Mouse (Mus musculus) thymus, postnatal 36 days (tissue): ENCODE results near the gene Wdr81.

ENCODE experiments used
- DNase-seq, 2 experiments: peaks; one replicate each; pipeline ENCODE4 v3.0.0; 2022; ENCODE audit warnings: mixed read lengths in 2 of 2

Gene Wdr81

DNA sequence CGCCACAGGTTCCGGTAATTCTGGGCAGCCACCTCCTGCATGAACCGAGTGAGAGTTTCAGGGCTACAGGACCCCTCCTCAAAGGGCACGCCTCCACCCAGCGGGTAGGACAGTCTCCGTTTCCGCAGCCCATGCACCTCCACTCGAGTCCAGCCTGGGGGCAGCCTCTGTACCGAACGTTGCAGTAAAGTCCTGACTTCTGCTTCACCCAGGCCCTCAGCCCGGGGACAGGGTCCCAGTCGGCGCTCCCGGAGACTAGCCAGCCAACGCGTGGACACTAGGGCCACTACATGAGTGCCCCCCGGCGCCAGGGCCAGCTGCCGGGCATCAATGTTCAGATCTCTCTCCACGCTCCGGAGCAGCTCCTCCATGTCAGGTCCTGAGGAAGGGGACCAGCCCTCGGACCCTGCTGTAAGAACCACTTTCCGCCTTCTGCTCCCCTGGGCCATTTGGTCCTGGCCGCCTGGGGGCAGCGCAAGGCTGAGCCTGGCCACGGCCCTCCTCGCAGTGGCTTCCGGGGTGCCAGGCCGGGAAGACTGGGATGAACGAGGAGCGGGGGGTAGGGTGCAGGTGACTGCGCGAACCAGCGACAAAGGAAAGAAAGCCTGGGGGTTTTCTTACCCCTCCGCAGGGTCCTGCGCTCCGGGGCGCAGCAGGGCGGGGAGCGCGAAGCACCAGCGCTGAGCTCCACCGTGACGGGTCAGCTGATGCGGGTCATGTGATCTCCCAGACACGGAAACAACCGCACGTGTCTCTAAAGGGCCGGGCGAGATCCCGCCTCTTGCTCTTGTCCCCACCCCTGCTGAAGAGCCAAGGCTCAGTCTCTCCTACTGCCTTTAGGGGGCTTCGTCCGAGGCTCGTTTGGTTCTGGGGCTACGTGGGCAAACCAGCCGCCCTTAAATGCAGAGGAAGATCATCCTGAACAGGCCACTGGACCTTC is at the start of gene Wdr81:
Wdr81 (minus strand) TSS at position 727 of the 940 bp plus-strand sequence.
- peak; percentile 83 to 91 for DNase-seq

DNA sequence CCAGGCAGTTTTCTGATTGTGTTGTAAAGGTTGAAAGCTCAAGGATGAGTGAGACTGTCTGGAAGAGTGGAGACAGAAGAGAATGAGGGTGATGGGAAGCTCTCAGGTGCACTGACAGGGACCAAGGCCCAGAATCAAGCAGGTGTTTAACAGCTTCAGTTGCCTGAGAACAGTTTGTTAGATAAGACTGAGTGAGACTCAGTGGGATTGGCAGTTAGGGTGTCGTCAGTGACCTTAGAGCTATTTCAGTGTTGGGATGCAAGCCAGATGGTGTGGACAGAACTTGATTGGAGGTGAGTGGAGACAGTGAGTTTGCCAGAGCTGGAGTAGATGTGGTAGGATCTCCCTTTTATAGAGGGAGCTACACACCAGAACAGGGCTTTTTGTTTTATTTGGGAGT is 43.6 kb upstream of the Wdr81 start:
- DNase-seq: no peak

DNA sequence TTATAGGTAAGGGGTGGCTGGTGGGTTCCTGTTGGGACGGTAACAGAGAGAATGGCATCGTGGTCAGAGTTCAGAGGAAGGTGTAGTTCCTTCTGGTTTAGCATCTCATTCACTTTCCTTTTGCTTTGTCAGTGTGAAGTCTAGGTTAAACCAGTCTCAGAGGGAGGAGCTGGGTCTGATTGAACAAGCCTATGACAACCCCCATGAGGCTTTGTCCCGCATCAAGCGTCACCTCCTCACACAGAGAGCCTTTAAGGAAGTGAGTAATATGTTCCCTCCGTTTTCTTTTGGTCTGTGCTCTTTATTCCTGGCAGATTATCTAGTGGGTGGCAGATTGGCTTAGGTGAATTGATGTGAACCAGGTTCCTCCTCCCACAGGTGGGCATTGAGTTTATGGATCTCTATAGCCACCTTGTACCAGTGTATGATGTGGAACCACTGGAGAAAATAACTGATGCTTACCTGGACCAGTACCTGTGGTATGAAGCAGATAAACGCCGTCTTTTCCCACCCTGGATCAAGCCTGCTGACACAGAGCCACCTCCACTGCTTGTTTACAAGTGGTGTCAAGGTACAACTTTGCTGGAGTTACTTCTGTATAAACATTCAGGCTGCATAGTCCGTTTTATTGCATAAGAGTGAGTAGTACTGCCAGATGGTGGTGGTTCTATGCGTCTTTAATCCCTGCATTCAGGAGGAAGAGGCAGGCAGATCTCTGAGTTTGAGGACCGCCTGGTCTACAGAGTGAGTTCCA is 40.0 kb upstream of the Wdr81 start:
- DNase-seq: no peak

DNA sequence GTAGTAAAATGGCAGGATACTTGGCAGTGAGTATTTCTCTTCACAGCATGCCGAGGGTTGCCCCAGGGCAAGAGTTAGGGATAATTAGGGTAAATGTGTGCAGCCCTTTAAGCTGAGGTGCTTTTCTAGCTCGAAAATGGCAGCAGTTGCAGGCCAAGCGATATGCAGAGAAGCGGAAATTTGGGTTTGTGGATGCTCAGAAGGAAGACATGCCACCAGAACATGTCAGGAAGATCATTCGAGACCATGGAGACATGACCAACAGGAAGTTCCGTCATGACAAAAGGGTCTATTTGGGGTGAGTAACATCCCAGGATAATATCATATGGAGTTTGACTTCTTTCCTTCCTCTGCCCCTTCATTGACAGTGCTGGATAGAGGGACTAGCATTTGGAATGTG is 33.0 kb upstream of the Wdr81 start:
- DNase-seq: no peak

DNA sequence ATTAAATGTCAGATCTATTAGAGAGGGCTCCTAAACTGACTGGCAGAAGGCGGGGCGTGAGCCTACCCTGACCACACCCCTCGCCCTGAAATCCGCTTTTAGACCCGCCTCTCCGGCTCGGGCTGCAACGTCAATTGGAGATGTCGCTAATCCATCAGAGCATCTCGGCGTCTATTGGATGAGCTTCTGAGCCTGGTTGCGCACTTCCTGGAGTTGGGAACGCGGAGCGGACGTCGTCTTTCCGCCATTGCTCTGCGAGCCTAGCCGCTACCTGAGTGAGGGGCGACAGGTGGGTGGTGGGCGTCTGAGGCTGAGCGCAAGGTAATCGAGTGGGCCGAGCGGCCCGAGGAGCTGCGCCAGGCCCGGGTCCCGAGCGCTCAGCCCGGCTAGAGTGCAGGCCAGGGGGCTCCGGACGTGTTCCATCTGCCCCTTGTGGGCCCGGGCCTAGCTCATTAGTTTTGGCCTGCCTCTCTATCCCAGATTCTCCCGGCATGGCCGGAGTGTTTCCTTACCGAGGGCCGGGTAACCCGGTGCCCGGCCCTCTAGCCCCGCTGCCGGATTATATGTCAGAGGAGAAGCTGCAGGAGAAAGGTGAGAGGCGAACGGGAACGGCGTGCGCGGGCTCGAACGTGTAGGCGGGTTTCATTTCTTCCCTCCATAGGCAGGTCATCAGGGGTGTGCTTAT is 32.2 kb upstream of the Wdr81 start, which contains the start of gene Prpf8:
Prpf8 (plus strand) TSS at position 216 of the 685 bp plus-strand sequence.
- DNase-seq: peak; percentile 96 to 97

DNA sequence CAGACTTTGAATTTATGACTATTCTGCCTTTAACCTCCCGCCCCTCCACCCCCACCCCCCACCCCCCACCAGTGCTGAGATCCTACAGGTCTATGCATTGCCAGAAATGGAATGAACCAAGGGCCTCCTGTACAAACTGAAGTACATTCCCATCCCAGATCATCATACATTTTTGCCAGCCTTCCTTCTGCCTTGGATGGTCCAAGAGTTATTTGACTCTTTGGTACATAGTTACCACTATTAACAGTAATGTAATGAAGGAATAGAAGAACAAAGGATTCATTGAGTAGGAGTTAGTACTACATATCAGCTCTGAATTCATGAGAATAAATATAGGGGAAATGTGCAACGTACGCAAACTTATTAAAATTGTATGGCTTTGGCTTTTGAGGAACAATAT is 31.7 kb upstream of the Wdr81 start:
- no peak for DNase-seq

DNA sequence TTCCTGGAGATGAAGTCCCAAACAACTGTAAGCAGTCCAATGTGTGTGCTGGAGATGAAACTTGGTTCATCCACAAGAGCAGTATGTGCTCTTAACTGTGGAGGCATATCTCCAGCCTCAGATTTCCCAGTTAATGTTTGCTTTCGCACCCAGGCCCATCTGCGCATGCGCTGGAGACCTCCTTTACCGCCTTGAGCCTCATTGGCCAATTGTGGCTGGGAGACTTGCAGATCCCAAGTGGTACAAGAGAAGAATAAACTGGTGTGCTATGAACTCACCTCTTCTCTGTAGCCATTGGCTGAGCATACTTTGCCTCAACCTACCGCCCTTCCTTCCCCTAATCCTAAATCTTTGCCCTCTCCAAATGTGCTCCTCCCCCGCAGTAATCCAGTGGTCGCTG is 18.9 kb upstream of the Wdr81 start:
- no peak for DNase-seq

DNA sequence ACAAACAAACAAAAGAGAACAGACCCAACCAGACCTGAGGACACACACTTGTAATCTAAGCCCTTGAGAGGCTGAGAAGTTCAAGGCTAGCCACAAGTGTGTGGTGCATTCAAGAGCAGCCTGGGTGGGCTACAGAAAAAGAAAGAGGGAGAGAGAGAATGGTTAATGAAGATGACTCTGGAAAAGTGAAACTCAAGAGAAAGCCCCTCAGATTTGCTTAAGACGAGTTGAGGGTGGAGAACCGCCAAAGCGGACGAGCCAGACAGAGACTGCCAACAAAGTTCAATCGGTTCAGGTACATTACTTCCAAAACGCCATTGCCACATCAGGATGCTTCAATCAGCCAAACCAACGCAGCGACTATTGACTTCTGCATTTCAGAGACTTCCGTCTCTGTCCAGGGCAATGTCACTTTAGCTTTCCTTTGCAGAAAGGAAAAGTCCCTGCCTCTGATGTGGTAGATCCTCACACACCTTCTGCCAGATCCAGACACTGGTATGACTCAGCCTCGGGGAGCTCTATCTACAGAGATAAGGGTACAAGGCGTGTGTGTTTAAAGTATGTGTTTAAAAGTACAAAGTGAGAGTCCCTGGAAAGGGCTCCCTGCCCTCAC is 18.1 kb upstream of the Wdr81 start:
- DNase-seq: no peak

DNA sequence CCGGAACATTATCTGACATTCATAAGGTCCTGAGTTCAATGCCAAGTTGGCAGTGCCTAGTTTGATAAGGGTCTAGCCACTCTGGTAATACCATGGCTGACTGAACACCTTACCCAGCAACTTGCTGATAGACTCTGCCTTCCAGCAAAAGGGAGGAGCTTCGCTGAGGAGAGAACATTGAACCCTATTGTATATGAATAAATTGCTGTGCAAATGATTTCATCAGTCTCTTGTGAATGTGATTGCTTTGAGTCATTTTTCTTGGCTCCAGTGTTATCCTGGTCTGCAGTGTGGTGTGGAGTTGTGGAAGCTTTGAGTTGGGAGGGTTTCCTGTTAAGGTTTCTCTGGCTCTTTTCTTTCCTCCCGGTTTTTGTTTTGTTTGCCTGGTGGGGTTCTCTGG is 16.2 kb upstream of the Wdr81 start:
- no peak for DNase-seq

DNA sequence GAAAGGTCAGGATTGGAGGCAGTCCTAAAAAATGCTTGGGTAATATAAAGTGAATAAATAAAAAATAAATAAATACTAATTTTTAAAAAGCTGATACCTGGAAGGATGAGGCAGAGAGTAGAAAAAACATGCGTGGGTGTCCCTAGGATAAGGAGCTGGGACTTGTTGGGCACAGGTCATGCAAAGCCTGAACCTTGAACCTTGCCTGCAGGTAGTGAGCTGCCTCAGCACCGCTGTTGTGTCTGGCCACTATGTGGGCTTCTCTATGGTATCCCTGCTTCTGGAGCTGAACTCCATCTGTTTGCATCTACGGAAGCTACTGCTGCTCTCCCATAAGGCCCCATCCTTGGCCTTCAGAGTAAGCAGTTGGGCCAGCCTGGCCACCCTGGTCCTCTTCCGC is 14.7 kb upstream of the Wdr81 start:
- DNase-seq: no peak

DNA sequence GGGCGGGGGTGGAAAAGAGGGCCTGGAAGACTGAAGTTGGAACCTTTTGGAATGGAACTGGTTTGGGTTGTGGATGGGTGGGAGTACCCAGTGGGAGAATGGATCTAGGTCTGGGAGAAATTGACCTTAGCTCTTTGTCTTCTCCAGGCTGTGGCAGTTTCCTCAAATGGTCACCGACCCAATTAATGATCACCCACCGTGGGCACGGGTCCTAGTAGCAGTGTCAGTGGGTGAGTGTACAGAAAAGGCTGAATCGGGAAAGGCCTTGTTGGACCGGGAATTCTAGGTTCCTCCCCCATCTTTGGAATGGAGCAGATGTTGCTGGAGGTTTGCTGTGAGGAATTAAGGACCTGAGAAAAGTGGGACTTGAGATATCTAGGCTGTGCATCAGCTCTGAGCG is 13.9 kb upstream of the Wdr81 start:
- no peak for DNase-seq

DNA sequence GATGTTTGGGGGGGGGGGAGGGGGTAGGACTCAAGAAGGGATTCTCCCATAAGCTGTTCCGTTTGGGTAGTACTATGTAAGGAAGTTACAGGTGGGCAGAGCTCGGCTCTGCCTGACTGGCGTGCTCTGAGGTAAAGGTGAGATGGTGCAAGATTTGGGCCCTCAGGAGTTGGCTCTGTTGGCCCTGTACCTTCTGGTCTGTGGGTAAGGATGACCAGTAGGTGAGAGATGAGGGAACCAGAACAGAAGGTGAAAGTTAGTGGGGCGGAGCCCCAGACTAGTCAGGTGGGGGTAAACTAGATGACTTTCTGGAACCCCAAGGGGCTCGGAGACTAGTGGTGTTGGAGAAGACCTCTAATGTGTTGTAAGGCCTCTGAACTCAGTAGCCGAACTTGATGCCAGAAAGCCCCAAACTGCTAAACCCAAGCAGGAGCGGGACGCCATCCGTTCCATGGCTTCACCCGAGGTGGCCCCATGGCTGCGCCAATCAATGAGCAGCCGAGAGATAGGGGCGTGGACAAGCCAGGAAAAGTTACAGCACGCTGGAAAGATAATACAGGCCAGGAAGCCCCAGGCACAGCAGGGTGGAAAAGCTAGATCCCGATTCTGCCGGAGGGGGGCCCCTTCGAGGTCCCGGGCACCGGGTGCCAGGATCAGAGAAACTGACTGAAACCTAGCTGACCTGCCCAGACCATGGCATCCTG is 13.1 kb upstream of the Wdr81 start:
- DNase-seq: peak in 1 of 2 experiments; percentile 41

DNA sequence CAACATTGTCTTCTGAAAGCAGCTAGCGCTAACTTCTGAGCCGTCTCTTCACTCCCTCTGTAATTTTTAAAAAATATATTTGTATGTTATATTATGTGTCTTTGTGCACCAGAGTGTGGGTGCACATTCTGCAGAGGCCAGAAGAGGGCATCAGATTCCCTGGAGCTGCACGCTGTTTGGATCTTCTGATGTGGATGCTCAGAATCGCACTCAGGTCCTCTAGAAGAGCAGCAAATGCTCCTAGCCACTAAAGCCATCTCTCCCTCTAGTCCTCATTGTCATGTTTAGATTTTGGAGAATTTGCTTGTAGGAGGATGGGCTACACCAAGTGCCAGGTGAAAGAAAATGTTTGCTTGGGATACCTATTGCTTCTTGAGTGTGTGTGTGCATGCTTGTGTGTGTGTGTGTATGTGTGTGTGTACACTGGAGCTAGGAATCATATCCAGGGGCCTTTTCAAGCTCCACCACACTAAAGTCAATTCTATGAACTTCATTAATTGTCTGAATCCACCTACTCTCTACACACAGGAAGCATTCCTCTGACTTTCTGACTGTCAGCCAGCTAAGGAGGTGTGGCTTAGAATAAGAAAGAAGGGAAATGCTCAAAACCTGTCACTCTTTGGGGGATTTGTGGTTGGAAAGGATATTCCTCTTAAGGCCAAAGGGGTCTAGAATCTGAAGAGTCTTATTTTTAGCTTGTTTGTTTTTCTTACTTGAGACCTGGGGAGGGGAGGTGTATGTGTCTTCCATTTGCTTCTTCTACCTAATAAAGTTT is 12.4 kb upstream of the Wdr81 start:
- no peak for DNase-seq

DNA sequence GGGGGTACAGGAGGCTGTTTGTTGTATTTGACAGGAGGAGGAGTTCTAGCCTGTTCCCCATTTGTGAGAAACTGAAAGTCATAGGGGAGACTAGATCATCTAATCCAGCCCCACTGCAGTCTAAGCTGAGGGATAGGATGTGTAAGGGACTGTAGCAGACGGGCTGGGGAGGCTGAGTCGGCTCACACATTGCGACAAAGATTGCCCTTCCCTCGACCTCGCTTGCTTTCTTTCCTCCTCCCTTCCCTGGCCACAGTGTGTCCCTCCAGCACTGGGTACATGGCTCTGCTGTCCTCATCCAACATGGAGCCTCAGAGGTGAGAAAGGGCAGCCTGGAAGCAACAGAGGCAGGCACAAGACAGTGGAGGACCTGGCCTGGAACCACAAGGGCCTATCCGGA is 10.5 kb upstream of the Wdr81 start:
- DNase-seq: no peak

DNA sequence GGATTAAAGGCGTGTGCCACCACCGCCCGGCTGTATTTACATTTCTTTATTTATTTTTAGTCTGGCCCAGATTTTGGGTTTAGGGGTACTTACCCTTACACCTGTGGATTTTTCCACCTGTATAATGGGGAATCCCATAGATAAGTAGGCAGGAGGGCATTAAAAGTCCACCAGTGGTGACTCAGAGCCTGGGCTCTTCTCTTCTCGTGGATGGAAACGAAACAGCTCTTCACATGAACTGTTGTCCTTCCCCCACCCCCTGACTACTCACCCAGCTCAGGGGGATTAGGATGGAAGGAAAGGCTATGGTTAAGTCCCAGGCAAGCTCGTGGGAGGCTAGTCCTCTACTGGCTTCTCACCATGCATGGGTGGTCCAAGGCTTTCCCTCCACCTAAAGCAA is 9.9 kb upstream of the Wdr81 start:
- no peak for DNase-seq

DNA sequence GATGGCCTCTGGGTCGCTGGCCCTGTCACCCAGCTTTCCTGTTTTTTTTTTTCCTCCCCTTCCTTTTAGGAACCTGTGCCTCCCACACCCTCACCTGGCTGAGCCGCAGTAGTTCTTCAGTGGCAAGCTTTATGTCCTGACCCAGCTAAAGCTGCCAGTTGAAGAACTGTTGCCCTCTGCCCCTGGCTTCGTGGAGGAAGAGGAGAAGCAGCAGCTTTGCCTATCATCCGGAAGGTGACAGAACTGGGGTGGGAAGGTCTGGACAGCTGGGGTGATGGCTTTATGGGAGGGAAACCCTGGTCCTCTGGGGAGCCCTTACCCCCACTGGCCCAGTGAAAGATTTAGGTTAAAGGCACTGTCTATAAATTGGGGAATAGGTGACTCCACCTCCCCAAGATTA is 9.1 kb upstream of the Wdr81 start:
- DNase-seq: no peak

DNA sequence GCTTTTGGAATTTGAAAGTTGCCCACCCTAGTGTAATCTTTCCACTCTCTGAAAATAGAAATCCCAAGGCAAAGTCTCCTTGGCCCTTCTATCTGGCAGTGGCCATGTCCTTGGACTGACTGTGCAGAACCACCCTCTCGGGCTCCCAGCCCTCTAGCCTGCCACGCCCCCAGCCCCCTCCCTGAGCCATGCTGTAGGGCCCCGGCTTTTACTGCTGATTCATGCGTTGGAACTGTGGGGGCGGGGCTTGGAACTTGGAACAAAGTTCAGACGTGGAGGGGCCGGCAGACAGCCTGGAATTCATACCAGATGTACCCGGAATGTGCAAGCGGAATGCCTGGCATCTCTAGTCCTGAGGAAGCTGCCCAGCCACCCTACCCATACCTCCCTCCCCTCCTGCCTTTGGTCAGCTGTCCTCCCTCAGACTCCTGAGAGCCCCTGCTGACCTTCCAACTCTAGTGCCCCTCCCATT is 8.4 kb upstream of the Wdr81 start:
- peak in 1 of 2 experiments; percentile 63 for DNase-seq

DNA sequence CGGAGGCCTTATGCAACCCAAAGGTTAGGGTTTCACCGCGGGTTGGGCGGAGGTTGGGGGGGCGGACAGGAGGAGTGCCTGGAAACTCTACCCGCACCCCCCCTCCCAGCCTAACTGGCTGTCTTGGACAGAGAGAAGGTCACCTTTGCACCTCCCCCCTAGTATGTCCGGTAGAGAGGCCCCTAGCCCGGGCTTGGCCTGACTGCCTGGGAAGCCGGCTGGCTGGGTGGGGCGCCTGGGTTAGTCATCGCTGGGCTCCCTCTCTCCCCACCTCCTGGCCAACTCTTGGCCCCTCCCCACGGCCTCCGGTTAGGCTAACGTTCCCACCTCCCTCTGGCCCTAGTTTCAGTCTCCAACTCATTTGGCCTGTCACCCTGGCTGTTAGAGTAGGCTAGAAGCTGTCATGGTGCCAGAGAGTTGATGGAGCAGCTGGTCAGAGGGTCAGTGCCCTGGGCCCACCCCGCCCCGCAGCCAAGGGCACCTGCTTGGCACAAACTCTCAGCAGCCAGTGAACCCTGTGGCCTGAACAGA is 7.8 kb upstream of the Wdr81 start:
- peak; percentile 32 to 73 for DNase-seq

DNA sequence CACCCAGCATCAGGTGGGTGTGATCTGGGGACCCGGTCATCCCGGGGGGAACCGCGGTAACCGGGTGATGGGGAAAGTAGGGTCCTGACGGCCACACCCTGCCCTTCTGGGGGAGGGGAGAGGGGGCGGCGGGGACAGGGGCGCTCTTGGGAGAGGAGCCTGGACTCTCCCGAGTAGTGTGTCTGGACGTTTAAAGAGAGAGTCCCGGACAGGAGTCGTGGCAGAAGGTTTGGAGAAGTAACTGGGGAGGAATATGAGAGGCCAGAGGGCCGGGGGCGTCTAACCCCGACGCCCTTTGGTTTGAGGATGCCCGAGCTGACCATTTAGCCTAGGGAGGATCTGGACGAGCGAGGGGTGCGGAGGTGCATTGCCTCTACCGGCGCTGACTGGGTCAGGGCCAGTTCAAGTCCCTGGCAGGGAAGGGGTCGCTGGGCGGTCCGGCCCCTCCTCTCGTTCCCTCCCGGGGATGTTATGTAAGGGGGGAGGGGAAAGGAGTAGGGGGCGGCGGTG is 7.3 kb upstream of the Wdr81 start:
- DNase-seq: no peak

DNA sequence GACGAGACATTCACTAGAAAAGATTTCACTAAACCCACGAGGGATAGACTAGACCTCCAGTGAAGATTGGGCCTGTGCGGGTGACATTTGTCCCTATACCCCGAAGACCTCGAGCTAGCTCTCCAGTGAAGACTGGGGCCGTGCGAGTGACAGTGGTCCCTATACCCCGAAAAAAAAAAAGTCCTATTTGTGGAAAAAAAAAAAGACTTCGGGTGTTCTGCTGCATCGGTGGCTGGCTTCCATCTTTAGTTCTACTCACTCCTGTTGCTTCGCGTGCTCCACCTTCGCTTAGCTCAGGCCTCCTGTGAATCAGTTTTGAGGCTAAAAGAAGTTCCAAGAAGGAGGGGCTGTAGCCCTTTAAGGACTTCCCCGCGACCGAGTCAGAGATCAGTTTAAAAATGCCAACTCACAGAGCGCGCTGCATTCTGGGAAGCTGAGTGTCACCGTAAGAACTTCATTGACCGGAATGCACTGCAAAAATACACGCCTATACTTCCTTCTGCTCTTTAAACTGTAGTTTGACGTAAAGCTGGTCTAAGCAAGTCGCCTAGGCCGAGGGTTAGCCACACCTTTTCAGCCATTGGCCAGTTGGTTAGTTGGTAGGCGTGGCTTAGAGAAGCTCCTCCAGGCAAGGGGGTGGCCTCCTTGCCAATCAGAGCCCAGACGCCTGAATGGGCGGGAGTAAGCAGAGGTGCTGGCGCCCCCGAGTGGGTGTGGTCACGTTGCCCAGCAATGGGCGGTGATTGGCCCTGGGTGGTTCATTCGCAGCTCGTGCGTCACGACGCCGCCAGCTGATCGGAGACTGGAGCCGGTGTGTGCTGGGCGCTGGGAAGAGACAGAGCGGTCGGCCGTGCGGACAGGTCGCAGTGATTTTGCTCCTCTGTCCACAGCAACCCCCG is 6.6 kb upstream of the Wdr81 start, which contains the start of gene Tlcd2:
Tlcd2 (plus strand) TSS at position 872 of the 899 bp plus-strand sequence.
- DNase-seq: peak; percentile 98 to 100
